Mouse (Mus musculus) midbrain, embryonic 14.5 days (tissue): Measurements from ENCODE around the gene Fkbp14. TPM values are rescaled to one million over a fixed set of nuclear protein-coding genes. Genes with fewer than 3 reads are reported as not detected.
A peak's percentile ranks its signal among the peaks of the same experiment; 100 is the strongest.

Experiments used
- ATAC-seq: fragments of 200-750 bp; cut with Nextera tagmentation; 2 replicates; pipeline ENCODE4 v1.8.0; 2017; ENCODE audit warnings: moderate number of reproducible peaks, moderate library complexity; ENCODE audit not compliant: low FRiP score, low TSS enrichment
- DNase-seq: peaks from one replicate; pipeline ENCODE4 v3.0.0-alpha.2; 2015
- H3K27ac ChIP-seq: fragments of 300-500 bp; sonication (generic); replicated peaks from 2 replicates; pipeline ENCODE4 v1.5.1; 2014; ENCODE audit warnings: mild to moderate bottlenecking, low read depth, low read length, moderate library complexity
- H3K27me3 ChIP-seq: fragments of 300-500 bp; sonication (generic); 2 replicates; pipeline ENCODE4 v1.6.1; 2014; ENCODE audit warnings: low read length, control low read depth, mixed read lengths; ENCODE audit not compliant: control insufficient read depth, insufficient read depth
- H3K36me3 ChIP-seq: fragments of 300-500 bp; sonication (generic); 2 replicates; pipeline ENCODE4 v1.6.1; 2014; ENCODE audit warnings: low read length, control low read depth; ENCODE audit not compliant: control insufficient read depth, insufficient read depth
- H3K4me1 ChIP-seq: fragments of 300-500 bp; sonication (generic); 2 replicates; pipeline ENCODE4 v1.6.1; 2014; ENCODE audit warnings: mild to moderate bottlenecking, antibody characterized with exemption, low read length, control low read depth; ENCODE audit not compliant: control insufficient read depth, insufficient read depth
- H3K4me2 ChIP-seq: fragments of 300-500 bp; sonication (generic); 2 replicates; pipeline ENCODE4 v1.6.1; 2014; ENCODE audit warnings: mild to moderate bottlenecking, low read length, moderate library complexity
- H3K4me3 ChIP-seq: fragments of 300-500 bp; sonication (generic); replicated peaks from 2 replicates; pipeline ENCODE4 v1.5.1; 2014; ENCODE audit warnings: low read depth, low read length
- H3K9ac ChIP-seq: fragments of 300-500 bp; sonication (generic); replicated peaks from 2 replicates; pipeline ENCODE4 v1.6.1; 2014; ENCODE audit warnings: mild to moderate bottlenecking, low read length, moderate library complexity
- H3K9me3 ChIP-seq: fragments of 300-500 bp; sonication (generic); 2 replicates; pipeline ENCODE4 v1.6.1; 2016; ENCODE audit warnings: low read length, control low read depth, mixed read lengths; ENCODE audit not compliant: control insufficient read depth
- WGBS: fragments of 180-500 bp; shearing (Covaris S2); extraction: QIAGEN DNeasy Blood & Tissue Kit; methylation state at CpG from one replicate; pipeline ENCODE4 v1.1.7; 2014; 5-methylcytosine and 5-hydroxymethylcytosine counted together
- polyA plus RNA-seq: library from polyadenylated mRNA; unstranded; fragments of >200 nt; fragmentation: Nextera tagmentation; extraction: Ambion mirVana; gene quantifications from 2 replicates; pipeline ENCODE4 v1.2.1, GENCODE M21; 2014

The Fkbp14 gene
- polyA plus RNA-seq, 1 experiment from 2014 or later = 8.1 TPM

- no peak for ATAC-seq
- no peak overlapping the region for H3K27ac ChIP-seq
- H3K27me3 ChIP-seq = no peaks in the 10 kb centered on the region
- H3K36me3 ChIP-seq = no peaks in the 10 kb centered on the region
- no peak overlapping the region for H3K4me2 ChIP-seq
- peaks cover 42% of the 10 kb centered on the region for H3K4me1 ChIP-seq
- no peak overlapping the region for H3K9ac ChIP-seq
- 55% methylated on average over 7 of the region's 7 CpGs for WGBS
- no peak overlapping the region for H3K4me3 ChIP-seq
- no peak for DNase-seq
- no peaks in the 10 kb centered on the region for H3K9me3 ChIP-seq
Measured at GRCm38 (mm10) chr6:54558466-54558865, 38.6 kb downstream of the Fkbp14 start.

GRCm38 (mm10) chr6:54557671-54558070 is 39.4 kb downstream of the Fkbp14 start:
- ATAC-seq = no peak
- peaks cover 43% of the 10 kb centered on the region for H3K4me1 ChIP-seq
- 98% methylated on average over 7 of the region's 7 CpGs for WGBS
- H3K27me3 ChIP-seq = no peaks in the 10 kb centered on the region
- H3K9ac ChIP-seq = no peak overlapping the region
- no peak overlapping the region for H3K4me2 ChIP-seq
- no peak overlapping the region for H3K27ac ChIP-seq
- no peaks in the 10 kb centered on the region for H3K36me3 ChIP-seq
- H3K4me3 ChIP-seq = no peak overlapping the region
- no peaks in the 10 kb centered on the region for H3K9me3 ChIP-seq
- DNase-seq = no peak

- no peaks in the 10 kb centered on the region for H3K9me3 ChIP-seq
- no peaks in the 10 kb centered on the region for H3K27me3 ChIP-seq
- WGBS = 41% methylated on average over 1 of the region's 1 CpGs
- peaks cover 48% of the 10 kb centered on the region for H3K4me1 ChIP-seq
- no peaks in the 10 kb centered on the region for H3K36me3 ChIP-seq
- peak overlapping the region; percentile 70; the same call in 1 of the 2 replicates for H3K27ac ChIP-seq
- ATAC-seq (no peak), DNase-seq (no peak)
- no peak overlapping the region for H3K9ac ChIP-seq
- H3K4me3 ChIP-seq = no peak overlapping the region
- H3K4me2 ChIP-seq = no peak overlapping the region
Measured at GRCm38 (mm10) chr6:54555816-54556215, 41.3 kb downstream of the Fkbp14 start.

GRCm38 (mm10) chr6:54554341-54555110 is 42.6 kb downstream of the Fkbp14 start:
- DNase-seq (peak; percentile 81), ATAC-seq (peak; percentile 73)
- no peaks in the 10 kb centered on the region for H3K27me3 ChIP-seq
- no peak overlapping the region for H3K9ac ChIP-seq
- no peaks in the 10 kb centered on the region for H3K9me3 ChIP-seq
- H3K4me3 ChIP-seq = no peak overlapping the region
- peaks cover 50% of the 10 kb centered on the region for H3K4me1 ChIP-seq
- no peak overlapping the region for H3K4me2 ChIP-seq
- H3K36me3 ChIP-seq = no peaks in the 10 kb centered on the region
- whole genome bisulfite sequencing = 5% methylated on average over 8 of the region's 8 CpGs
- H3K27ac ChIP-seq = peak overlapping the region; percentile 70

GRCm38 (mm10) chr6:54553632-54554031 is 43.5 kb downstream of the Fkbp14 start:
- 55% methylated on average over 2 of the region's 2 CpGs for WGBS
- Histone ChIP-seq H3K4me1 (peaks cover 59% of the 10 kb centered on the region), H3K4me2 (no peak overlapping the region), H3K9ac (no peak overlapping the region), H3K9me3 (no peaks in the 10 kb centered on the region), H3K36me3 (no peaks in the 10 kb centered on the region), H3K27ac (peak overlapping the region; percentile 70), H3K4me3 (no peak overlapping the region), H3K27me3 (no peaks in the 10 kb centered on the region)
- no peak for DNase-seq
- no peak for ATAC-seq

GRCm38 (mm10) chr6:54552721-54553413 is 44.2 kb downstream of the Fkbp14 start:
- ATAC-seq = peak; percentile 75
- Histone ChIP-seq H3K4me2 (peak overlapping the region; percentile 16; the same call in 1 of the 2 replicates), H3K9ac (no peak overlapping the region), H3K27ac (peak overlapping the region; percentile 49), H3K36me3 (no peaks in the 10 kb centered on the region), H3K9me3 (no peaks in the 10 kb centered on the region), H3K4me1 (peaks cover 60% of the 10 kb centered on the region), H3K27me3 (no peaks in the 10 kb centered on the region), H3K4me3 (no peak overlapping the region)
- WGBS = 13% methylated on average over 9 of the region's 9 CpGs
- peak; percentile 74 for DNase-seq

GRCm38 (mm10) chr6:54550801-54551323 is 46.2 kb downstream of the Fkbp14 start:
- peaks cover 59% of the 10 kb centered on the region for H3K4me1 ChIP-seq
- ATAC-seq (no peak), DNase-seq (no peak)
- H3K27me3 ChIP-seq = no peaks in the 10 kb centered on the region
- no peak overlapping the region for H3K4me3 ChIP-seq
- H3K4me2 ChIP-seq = no peak overlapping the region
- no peak overlapping the region for H3K9ac ChIP-seq
- H3K27ac ChIP-seq = no peak overlapping the region
- no peaks in the 10 kb centered on the region for H3K9me3 ChIP-seq
- peaks cover 4% of the 10 kb centered on the region; the same call in 1 of the 2 replicates for H3K36me3 ChIP-seq
- WGBS = 46% methylated on average over 7 of the region's 7 CpGs

GRCm38 (mm10) chr6:54549311-54549710 is 47.8 kb downstream of the Fkbp14 start:
- no peaks in the 10 kb centered on the region for H3K27me3 ChIP-seq
- H3K27ac ChIP-seq = peak overlapping the region; percentile 49; the same call in 1 of the 2 replicates
- no peak overlapping the region for H3K9ac ChIP-seq
- no peak overlapping the region for H3K4me2 ChIP-seq
- no peak for DNase-seq
- H3K4me3 ChIP-seq = no peak overlapping the region
- H3K36me3 ChIP-seq = peaks cover 7% of the 10 kb centered on the region; the same call in 1 of the 2 replicates
- 66% methylated on average over 4 of the region's 4 CpGs for WGBS
- no peak for ATAC-seq
- H3K9me3 ChIP-seq = no peaks in the 10 kb centered on the region
- peaks cover 43% of the 10 kb centered on the region for H3K4me1 ChIP-seq
